Mouse (Mus musculus): ENCODE results near the gene Far1.

The Far1 gene

DNA sequence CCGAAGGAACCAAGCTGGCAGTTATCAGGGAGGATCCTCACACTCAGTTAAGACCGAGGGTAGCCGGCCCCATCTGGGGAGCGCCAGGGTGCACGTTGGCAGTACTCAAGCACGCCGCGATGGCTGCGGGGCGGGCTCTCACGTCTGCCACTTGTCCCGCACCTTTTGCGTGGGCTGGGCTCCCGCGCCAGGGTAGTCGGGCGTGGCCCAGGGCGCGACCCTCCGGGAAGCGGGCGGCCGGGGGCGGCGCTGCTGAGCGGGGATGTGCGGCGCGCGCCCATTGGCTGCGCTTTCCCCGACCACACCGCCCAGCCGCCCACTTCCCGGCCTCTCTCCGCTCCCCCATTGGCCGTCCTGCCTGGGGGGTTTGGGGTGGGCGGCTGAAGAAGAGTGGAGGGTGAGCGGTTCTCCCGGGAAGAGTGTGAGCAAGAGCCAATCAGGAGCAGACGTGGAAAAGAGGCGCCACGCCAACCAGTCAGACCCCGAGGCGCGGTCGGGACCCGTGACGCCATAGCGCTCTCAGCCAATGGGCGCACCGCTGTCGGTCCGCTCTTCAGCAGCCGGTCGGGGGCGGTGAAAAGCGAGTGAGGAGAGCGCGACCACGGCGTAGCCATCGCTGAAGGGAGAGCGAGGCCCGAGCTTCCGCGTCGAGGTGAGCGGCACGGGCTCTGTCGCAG, at the start of gene Far1:
Gene Far1 (plus strand): TSS at position 549 of the 677 bp plus-strand sequence.
- peak; percentile 97 for ATAC-seq (ENCODE audit: low TSS enrichment)

GRCm38 (mm10) chr7:113468345-113468744, 45.3 kb upstream of the Far1 start:
- ATAC-seq (ENCODE audit: low TSS enrichment), result no peak

DNA sequence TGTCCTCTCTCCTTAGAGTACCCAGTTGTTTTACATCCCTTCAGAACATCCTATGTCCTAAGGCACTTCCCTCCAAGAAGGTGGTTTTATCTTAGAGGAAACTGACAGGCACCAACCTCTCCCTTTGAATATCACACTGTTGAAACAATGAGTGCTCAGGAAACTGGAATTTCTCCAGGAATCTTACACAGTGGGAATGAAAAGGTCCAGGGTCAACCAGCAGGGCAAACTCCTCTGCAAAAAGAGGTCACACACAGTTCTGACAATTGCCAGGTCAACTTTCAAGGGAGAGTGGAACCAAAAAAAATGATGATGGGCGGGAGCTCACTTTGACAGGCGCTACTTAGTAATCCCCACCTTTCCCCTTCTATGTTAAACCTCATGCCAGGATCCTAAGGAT, 43.0 kb upstream of the Far1 start:
- no peak for ATAC-seq (ENCODE audit: low TSS enrichment)

DNA sequence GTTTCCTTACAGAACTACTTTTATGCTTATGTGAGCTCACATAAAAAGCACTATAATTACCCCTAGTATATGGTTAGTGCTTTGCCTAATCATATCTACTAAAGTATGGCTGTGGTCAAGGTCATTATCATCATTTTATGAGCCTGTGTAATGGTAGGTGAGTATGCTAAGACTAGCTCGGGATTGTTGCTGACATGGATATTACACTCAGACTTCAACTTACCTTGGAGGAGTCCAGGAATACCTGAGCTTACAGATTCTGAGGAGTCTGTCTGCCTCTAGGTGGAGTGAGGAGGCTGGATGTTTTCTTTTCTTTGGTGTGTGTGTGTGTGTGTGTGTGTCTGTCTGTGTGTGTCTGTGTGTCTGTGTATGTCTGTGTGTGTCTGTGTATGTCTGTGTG, 42.0 kb upstream of the Far1 start:
- no peak for ATAC-seq (ENCODE audit: low TSS enrichment)

GRCm38 (mm10) chr7:113495792-113496191, 17.8 kb upstream of the Far1 start:
- no peak for ATAC-seq (ENCODE audit: low TSS enrichment)

- no peak for ATAC-seq (ENCODE audit: low TSS enrichment)
Measured at GRCm38 (mm10) chr7:113498413-113498812, 15.2 kb upstream of the Far1 start.

DNA sequence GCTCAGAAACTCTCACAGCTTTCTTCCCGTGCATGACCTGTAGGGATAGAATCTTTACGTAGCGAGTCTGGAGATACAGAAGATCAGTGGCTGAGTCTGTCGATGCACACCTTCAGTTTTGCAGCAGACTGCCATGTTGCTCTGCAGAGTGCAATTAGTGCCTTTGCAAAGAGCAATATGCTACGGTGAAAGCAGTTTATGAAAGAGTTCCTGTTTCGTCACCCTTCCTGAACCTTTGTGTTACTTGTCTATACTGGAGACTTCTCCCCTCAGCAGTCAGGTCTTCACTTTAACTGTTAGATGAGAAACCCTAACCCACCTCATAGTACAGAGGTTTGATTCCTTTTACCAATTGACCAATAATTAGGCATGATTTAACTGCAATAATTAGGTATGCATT, 13.8 kb upstream of the Far1 start:
- ATAC-seq (ENCODE audit: low TSS enrichment), result no peak

DNA sequence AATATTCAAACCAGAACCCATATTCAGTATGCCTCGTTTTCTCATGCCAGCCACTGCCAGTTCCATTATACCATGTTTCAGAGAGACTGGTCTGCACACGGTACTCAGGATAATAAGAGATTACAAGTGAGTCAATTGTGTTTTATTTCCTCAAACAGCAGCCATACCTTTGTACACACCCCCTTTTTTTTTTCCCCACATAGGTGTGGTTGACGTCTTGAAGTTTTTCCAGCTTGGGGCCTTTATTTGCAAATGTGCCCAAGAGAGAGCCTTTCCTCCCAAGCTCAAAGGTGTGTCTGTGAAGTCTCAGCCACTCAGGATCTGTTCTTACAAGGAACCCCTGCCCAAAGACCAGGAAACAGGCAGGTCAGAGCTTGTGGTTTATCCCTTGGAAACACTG, 11.2 kb upstream of the Far1 start:
- no peak for ATAC-seq (ENCODE audit: low TSS enrichment)

- no peak for ATAC-seq (ENCODE audit: low TSS enrichment)
Measured at GRCm38 (mm10) chr7:113505047-113505446, 8.6 kb upstream of the Far1 start.

DNA sequence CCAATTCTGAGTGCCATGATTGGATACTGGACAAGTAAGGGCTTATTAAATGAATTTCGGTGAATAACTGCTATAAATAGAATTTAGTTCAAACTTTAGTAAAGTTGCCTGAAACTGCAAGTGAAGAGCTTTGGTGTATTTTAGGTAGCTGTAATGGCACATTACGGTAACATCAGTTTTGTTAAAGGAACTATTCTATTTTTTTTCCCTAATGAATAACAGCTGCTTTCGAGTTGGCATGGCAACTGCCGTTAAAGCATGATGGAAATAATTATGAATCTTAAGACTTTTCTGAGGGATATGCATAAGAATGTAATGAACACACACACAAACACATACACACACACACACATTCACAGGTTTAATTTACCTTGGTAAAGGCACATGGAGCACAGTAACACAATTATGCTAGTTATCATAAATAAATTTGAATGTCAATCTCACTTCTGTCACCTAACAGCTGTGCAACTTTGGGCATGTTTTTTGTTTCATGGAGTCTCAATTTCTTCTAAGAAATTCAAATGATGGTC, 8.1 kb upstream of the Far1 start:
- no peak for ATAC-seq (ENCODE audit: low TSS enrichment)

DNA sequence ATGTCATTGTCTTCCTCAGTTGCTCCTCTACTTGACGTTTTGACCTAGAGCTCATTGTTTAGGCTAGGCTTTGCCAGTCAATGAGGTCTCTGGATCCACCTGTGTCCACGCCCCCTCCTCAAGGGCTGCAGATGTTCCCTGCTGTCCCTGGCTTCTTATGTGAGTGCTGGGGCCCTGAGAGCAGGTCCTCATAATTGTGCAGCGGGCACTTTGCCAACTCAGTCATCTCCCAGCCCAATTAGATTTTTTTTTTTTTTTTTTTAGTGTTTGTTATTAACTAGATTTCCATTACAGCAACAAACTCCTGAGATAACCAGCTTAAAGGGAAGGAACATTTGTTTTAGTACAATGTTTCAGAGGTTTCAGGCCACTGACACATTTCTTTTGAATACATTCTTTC, 5.8 kb upstream of the Far1 start:
- no peak for ATAC-seq (ENCODE audit: low TSS enrichment)

GRCm38 (mm10) chr7:113511396-113511795, 2.2 kb upstream of the Far1 start:
- no peak for ATAC-seq (ENCODE audit: low TSS enrichment)

DNA sequence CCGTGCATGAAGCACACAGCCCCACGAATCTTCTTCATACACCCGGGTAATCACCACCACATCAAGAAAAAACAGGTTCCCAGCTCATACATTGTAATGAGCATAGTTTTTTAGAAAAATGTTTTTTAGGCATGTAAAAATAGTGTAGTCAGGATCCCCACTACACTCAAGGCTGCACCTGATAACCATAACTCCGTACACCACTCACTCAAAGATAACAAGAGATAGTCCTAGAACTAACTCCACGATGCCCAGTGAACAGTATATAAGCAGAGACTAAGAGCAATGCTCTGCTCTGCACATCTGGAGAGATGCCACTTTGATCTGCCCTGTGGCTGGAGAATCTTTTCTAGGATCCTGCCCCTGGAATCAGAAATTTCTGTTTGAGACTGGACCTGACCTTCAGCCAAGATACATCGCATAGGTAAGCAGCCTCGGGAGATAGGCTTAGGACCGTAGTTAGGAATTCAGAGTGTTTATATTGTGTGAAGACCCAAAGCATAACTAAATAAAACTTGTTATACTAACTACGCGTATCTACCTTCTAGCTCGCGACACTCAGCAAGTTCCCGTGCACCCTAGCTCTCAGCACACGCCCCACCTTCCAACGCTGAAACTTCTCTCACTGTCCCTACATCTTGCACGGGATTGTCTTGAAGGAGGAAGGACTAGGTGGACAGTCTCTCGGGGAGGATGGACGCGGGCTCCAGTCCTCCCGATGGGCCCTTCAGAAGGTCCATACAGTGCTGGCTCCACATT, 928 bp upstream of the Far1 start:
- ATAC-seq (ENCODE audit: low TSS enrichment), result no peak; the same call in 1 of the 2 replicates

GRCm38 (mm10) chr7:113513963-113514649, 472 bp downstream of the Far1 start:
- peak; percentile 60 for ATAC-seq (ENCODE audit: low TSS enrichment)

- no peak for ATAC-seq (ENCODE audit: low TSS enrichment)
Measured at GRCm38 (mm10) chr7:113515831-113516230, 2.2 kb downstream of the Far1 start.

DNA sequence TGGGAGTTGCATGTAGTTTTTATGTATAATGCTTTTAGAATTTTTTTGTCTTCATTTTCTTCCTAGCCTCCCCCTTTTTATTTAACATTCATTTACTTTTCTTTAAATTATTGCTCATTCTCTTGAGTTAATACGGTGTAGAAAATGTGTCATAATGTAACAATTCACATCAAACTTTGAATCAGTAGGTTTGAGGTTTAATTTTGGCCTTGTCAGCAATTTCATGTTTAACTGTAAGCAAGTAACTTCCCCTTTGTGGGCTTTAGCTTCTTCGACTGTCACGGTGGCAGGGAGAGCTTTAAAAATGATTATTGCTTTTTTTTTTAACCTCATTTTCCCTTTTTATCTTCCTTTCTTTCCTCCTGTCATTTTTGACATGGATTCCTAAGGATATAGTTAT, 4.8 kb downstream of the Far1 start:
- no peak for ATAC-seq (ENCODE audit: low TSS enrichment)

DNA sequence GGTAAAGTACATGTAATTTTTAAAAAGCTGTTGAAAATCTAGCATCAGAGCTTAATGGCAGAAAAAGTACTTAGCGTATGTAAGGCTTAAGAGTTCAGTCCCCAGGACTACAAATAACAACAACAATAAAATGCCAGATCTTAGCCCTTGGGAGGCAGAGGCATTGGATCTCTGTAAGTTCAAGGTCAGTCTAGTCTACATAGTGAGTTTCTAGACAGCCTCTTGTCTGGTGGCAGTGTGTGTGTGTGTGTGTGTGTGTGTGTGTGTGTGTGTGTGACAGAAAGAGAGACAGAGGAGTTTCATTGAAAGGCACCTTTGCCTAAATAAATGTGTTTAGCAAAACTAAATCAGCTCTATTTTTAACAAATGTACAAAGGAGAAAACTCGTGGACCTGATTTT, 5.3 kb downstream of the Far1 start:
- ATAC-seq (ENCODE audit: low TSS enrichment), result no peak

GRCm38 (mm10) chr7:113543158-113543557, 29.5 kb downstream of the Far1 start:
- ATAC-seq (ENCODE audit: low TSS enrichment), result no peak

DNA sequence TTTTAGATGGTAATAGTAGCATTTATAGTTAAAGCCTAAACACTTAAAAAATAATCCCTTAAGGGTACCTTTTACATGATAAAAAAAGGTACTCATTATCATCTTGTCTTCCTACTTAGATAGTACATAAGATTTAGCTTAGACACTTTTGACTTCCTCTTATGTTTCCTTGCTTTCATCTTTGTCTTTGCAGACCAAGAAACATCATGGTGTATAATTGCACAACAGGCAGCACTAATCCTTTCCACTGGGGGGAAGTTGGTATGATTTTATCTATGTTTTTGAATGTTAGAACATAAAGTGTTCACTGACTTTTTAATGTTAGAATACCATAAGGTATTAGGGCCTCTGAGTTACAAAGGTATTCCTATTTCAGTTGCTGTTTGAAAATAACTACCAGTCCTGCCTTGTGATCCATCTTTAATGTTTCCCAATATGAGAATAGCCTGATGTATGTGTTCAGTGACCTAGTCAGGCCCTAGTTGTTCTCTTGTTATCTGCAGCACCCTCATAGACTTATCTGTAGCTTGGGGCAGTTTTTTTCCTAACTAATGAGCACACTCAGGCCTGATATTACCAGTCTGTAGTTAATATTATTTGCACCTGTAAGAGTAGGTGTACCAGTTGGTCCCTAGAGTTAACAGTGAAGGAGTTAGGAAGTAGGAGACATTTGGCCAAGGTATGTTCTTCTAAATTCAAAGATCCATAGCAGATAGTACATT, 38.3 kb downstream of the Far1 start:
- no peak for ATAC-seq (ENCODE audit: low TSS enrichment)

DNA sequence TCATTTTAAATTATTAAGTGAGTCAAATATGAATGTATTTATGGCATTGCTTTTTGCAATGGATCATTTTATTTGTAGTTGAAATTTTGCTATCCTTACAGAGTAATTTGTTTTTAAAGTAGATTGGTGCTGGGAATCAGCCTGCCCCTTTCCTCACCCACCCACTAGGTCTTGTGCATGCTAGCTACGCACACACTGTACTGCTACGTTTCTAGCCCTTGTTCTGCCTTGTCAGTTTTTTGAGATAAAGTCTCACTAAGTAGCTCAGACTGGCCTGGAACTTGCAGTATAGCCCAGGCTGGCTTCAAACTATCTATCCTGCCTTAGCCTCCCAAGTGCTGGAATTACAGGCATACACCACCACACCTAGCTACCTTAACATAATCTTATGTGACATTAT, 38.9 kb downstream of the Far1 start:
- no peak for ATAC-seq (ENCODE audit: low TSS enrichment)

- ATAC-seq (ENCODE audit: low TSS enrichment), result peak; percentile 59
Measured at GRCm38 (mm10) chr7:113556138-113556537, 42.5 kb downstream of the Far1 start.

DNA sequence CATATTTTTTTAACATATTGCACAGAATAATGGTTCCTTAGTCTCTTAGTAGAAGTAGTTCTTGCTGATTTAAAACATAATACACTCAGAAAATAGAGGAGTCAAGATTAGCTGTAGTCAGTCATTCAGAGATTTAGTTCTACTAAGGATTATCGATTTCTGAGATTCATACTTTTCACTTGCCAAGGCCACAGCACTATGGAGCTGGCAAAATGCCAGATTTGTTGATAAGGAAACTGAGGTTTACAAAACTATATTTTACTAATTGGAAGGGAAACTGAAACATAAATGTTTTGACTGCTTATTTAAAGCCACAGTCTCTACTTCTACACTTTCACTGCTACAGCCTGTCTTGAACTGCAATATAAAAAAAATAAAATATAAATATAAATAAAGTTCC, 53.3 kb downstream of the Far1 start:
- no peak for ATAC-seq (ENCODE audit: low TSS enrichment)
